Mouse (Mus musculus) midbrain, embryonic 14.5 days (tissue): ENCODE results near the gene Olfr1340. TPM values are rescaled to one million over a fixed set of nuclear protein-coding genes. Genes with fewer than 3 reads are reported as not detected.

Source experiments
- ATAC-seq: fragments of 200-750 bp; cut with Nextera tagmentation; 2 replicates; pipeline ENCODE4 v1.8.0; 2017; ENCODE audit warnings: moderate number of reproducible peaks, moderate library complexity; ENCODE audit not compliant: low FRiP score, low TSS enrichment
- DNase-seq: peaks from one replicate; pipeline ENCODE4 v3.0.0-alpha.2; 2015
- H3K27ac ChIP-seq: fragments of 300-500 bp; sonication (generic); replicated peaks from 2 replicates; pipeline ENCODE4 v1.5.1; 2014; ENCODE audit warnings: mild to moderate bottlenecking, low read depth, low read length, moderate library complexity
- H3K27me3 ChIP-seq: fragments of 300-500 bp; sonication (generic); 2 replicates; pipeline ENCODE4 v1.6.1; 2014; ENCODE audit warnings: low read length, control low read depth, mixed read lengths; ENCODE audit not compliant: control insufficient read depth, insufficient read depth
- H3K36me3 ChIP-seq: fragments of 300-500 bp; sonication (generic); 2 replicates; pipeline ENCODE4 v1.6.1; 2014; ENCODE audit warnings: low read length, control low read depth; ENCODE audit not compliant: control insufficient read depth, insufficient read depth
- H3K4me1 ChIP-seq: fragments of 300-500 bp; sonication (generic); 2 replicates; pipeline ENCODE4 v1.6.1; 2014; ENCODE audit warnings: mild to moderate bottlenecking, antibody characterized with exemption, low read length, control low read depth; ENCODE audit not compliant: control insufficient read depth, insufficient read depth
- H3K4me2 ChIP-seq: fragments of 300-500 bp; sonication (generic); 2 replicates; pipeline ENCODE4 v1.6.1; 2014; ENCODE audit warnings: mild to moderate bottlenecking, low read length, moderate library complexity
- H3K4me3 ChIP-seq: fragments of 300-500 bp; sonication (generic); replicated peaks from 2 replicates; pipeline ENCODE4 v1.5.1; 2014; ENCODE audit warnings: low read depth, low read length
- H3K9ac ChIP-seq: fragments of 300-500 bp; sonication (generic); replicated peaks from 2 replicates; pipeline ENCODE4 v1.6.1; 2014; ENCODE audit warnings: mild to moderate bottlenecking, low read length, moderate library complexity
- H3K9me3 ChIP-seq: fragments of 300-500 bp; sonication (generic); 2 replicates; pipeline ENCODE4 v1.6.1; 2016; ENCODE audit warnings: low read length, control low read depth, mixed read lengths; ENCODE audit not compliant: control insufficient read depth
- WGBS: fragments of 180-500 bp; shearing (Covaris S2); extraction: QIAGEN DNeasy Blood & Tissue Kit; methylation state at CpG from one replicate; pipeline ENCODE4 v1.1.7; 2014; 5-methylcytosine and 5-hydroxymethylcytosine counted together
- polyA plus RNA-seq: library from polyadenylated mRNA; unstranded; fragments of >200 nt; fragmentation: Nextera tagmentation; extraction: Ambion mirVana; gene quantifications from 2 replicates; pipeline ENCODE4 v1.2.1, GENCODE M21; 2014

Gene Olfr1340
- not detected in 2 replicates for polyA plus RNA-seq

- DNase-seq = no peak
- H3K27ac ChIP-seq = no peak within 1 kb of the TSS
- H3K9me3 ChIP-seq = no peaks in the 10 kb centered on the region
Observed at GRCm38 (mm10) chr4:118719838-118720237, at the start of gene Olfr1340. TSS of gene Olfr1340 (plus strand) at chr4:118720138.

DNA sequence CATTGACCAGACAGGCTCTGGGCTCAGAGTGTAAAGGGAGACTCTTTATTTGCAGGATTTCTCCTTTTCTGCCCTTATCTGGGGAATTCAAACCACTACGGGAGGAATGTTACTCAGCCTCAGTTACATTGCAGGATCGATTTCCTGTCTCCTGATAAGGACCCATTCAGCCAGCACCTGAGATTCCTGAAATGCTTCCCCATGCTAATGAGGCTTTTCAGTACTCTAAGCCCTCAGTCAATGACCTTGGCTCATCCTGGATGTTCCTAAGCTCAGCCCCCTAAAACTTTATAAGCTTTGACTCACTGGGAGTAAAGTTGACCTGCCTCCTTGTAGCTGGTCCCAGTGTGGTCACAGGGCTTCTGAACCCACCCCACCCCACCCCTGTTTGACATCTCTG, 32.9 kb upstream of the Olfr1340 start:
- ATAC-seq = no peak
- DNase-seq = no peak
- no peak overlapping the region for H3K9ac ChIP-seq
- no peak overlapping the region for H3K4me3 ChIP-seq
- no peaks in the 10 kb centered on the region for H3K27me3 ChIP-seq
- no peak overlapping the region for H3K4me2 ChIP-seq
- H3K36me3 ChIP-seq = no peaks in the 10 kb centered on the region
- H3K27ac ChIP-seq = no peak overlapping the region
- no peaks in the 10 kb centered on the region for H3K4me1 ChIP-seq
- 74% methylated on average over 2 of the region's 2 CpGs for WGBS
- H3K9me3 ChIP-seq = no peaks in the 10 kb centered on the region

More at GRCm38 (mm10) chr4:118719838-118720237, at the start of gene Olfr1340:
- H3K36me3 ChIP-seq = no peaks in the 10 kb centered on the region
- no peak within 1 kb of the TSS for H3K9ac ChIP-seq
- no peaks in the 10 kb centered on the region for H3K4me1 ChIP-seq
- no peak for ATAC-seq
- no peaks in the 10 kb centered on the region for H3K27me3 ChIP-seq
- H3K4me3 ChIP-seq = no peak within 1 kb of the TSS
- no peak within 1 kb of the TSS for H3K4me2 ChIP-seq

GRCm38 (mm10) chr4:118692412-118692973, 27.4 kb upstream of the Olfr1340 start, which contains the start of gene Olfr1342:
TSS of gene Olfr1342 (minus strand) at chr4:118692756.
- Histone ChIP-seq H3K4me1 (no peaks in the 10 kb centered on the region), H3K27me3 (no peaks in the 10 kb centered on the region), H3K27ac (no peak within 1 kb of the TSS), H3K36me3 (no peaks in the 10 kb centered on the region), H3K4me3 (no peak within 1 kb of the TSS), H3K9me3 (no peaks in the 10 kb centered on the region), H3K9ac (no peak within 1 kb of the TSS), H3K4me2 (no peak within 1 kb of the TSS)
- no peak for DNase-seq
- ATAC-seq = no peak
- WGBS = 53% methylated on average over 12 of the region's 12 CpGs

DNA sequence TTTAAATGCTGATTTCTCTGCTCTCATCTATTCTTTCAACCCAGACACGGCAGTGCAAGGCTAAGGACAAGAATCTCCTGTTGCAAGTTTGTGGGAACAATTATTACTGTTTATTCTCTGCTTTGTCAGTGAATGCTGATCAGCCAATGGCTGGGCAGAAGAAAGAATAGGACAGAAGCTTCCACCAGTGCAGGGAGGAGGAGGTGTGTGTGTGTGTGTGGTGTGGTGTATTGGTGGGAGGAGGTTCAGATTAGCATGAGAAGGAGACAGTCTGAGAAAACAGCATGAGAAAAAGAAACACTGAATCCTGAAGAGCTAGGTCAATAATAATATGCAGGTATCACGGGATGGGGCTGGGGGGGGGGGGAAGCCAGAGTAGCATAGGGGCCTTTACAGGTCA, 26.1 kb upstream of the Olfr1340 start:
- Histone ChIP-seq H3K4me2 (no peak overlapping the region), H3K9ac (no peak overlapping the region), H3K4me1 (no peaks in the 10 kb centered on the region), H3K4me3 (no peak overlapping the region), H3K36me3 (no peaks in the 10 kb centered on the region), H3K27ac (no peak overlapping the region), H3K27me3 (no peaks in the 10 kb centered on the region), H3K9me3 (no peaks in the 10 kb centered on the region)
- no peak for ATAC-seq
- 28% methylated on average over 2 of the region's 2 CpGs for WGBS
- DNase-seq = no peak

DNA sequence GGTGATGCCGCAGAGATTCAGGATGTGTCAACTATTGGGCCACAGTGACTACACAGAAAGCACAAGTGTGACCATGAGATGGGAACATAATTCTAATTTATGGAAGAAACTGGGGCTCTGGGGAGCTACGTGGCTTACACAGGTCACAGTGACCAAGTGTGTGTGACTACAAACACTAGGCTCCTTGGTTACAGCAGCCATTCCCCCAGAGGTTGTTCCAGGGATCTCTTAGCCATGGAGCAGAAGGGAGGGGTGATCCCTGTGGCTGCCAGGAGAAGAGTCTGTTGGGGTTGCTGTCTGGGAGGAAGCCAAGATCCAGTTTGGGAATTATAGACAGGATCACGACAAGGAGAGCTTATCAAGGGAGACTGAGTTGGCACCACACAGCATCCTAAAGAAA, 16.7 kb upstream of the Olfr1340 start, which contains the start of gene Olfr1341:
TSS of gene Olfr1341 (plus strand) at position 301 of the 400 bp plus-strand sequence.
- Histone ChIP-seq H3K36me3 (no peaks in the 10 kb centered on the region), H3K27me3 (no peaks in the 10 kb centered on the region), H3K27ac (no peak within 1 kb of the TSS), H3K4me1 (no peaks in the 10 kb centered on the region), H3K9ac (no peak within 1 kb of the TSS), H3K4me3 (no peak within 1 kb of the TSS), H3K4me2 (no peak within 1 kb of the TSS), H3K9me3 (no peaks in the 10 kb centered on the region)
- ATAC-seq (no peak), DNase-seq (no peak)
- 74% methylated on average over 3 of the region's 3 CpGs for WGBS

GRCm38 (mm10) chr4:118708086-118708485, 11.9 kb upstream of the Olfr1340 start:
- Histone ChIP-seq H3K4me1 (no peaks in the 10 kb centered on the region), H3K27me3 (no peaks in the 10 kb centered on the region), H3K27ac (no peak overlapping the region), H3K9me3 (no peaks in the 10 kb centered on the region), H3K4me3 (no peak overlapping the region), H3K9ac (no peak overlapping the region), H3K36me3 (no peaks in the 10 kb centered on the region), H3K4me2 (no peak overlapping the region)
- ATAC-seq = no peak
- DNase-seq = no peak
- 87% methylated on average over 5 of the region's 5 CpGs for WGBS

DNA sequence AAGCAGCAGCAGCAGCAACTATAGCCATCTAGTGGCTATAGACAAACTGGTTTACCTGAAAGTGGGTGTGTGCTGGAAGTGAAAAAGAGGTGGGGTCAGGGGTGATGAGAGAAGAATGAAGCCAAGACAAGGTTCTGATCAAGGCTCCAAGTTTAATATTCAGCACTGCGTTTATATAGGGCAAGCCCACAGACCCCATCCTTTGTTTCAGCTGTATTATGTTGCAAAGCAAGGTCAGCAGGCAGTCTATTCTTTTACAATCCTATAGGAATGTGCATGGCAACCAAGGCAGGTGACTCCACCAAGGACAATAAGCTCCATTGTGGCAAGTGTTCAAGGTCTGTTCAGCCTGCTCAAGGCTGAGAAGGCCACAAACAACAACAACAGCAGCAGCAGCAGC, 8.3 kb upstream of the Olfr1340 start:
- H3K36me3 ChIP-seq = no peaks in the 10 kb centered on the region
- ATAC-seq (no peak), DNase-seq (no peak)
- no peak overlapping the region for H3K27ac ChIP-seq
- H3K9ac ChIP-seq = no peak overlapping the region
- WGBS = 15% methylated on average over 1 of the region's 1 CpGs
- H3K4me2 ChIP-seq = no peak overlapping the region
- no peaks in the 10 kb centered on the region for H3K9me3 ChIP-seq
- no peaks in the 10 kb centered on the region for H3K4me1 ChIP-seq
- no peak overlapping the region for H3K4me3 ChIP-seq
- no peaks in the 10 kb centered on the region for H3K27me3 ChIP-seq

DNA sequence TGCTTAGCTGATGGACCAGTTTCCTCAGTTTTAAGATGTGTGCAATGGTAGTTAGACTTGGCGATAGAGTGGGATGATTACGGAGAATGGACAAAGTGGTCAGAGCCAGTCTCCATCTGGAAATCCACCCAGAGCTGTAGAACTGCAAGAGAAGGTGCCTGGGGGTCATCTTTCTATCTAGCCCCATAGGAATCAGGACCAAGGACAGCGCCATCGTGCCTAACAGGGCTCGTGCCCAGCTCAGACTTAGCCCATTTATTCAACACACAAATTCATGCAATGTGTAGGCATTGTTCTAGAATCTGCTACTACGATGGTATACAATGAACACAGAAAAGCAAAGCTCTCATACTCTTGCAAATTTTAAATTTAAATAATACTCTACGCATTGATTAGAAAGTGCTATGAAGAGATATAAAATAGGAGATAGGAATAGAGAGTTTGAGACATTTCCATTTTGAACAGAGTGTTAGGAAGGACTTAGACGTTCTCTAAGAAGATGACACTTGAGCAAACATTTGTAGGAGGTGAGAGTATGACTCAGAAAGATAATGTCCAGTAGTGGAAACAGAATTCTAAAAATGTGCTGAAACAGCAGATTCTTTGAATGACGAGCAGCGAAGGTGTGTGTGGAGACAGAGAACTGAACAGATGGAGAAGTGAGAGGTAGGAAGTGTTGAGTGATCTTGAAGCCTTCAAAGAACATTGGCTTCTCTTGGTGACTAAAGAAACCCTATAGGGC, 2.0 kb downstream of the Olfr1340 start:
- Histone ChIP-seq H3K27ac (no peak overlapping the region), H3K9me3 (no peaks in the 10 kb centered on the region), H3K9ac (no peak overlapping the region), H3K4me2 (no peak overlapping the region), H3K27me3 (no peaks in the 10 kb centered on the region), H3K4me3 (no peak overlapping the region), H3K4me1 (no peaks in the 10 kb centered on the region), H3K36me3 (no peaks in the 10 kb centered on the region)
- ATAC-seq = no peak
- WGBS = 55% methylated on average over 10 of the region's 10 CpGs
- peak; percentile 5 for DNase-seq

- Histone ChIP-seq H3K4me1 (no peaks in the 10 kb centered on the region), H3K4me2 (no peak within 1 kb of the TSS), H3K9ac (no peak within 1 kb of the TSS), H3K27me3 (no peaks in the 10 kb centered on the region), H3K9me3 (no peaks in the 10 kb centered on the region), H3K4me3 (no peak within 1 kb of the TSS), H3K27ac (no peak within 1 kb of the TSS), H3K36me3 (no peaks in the 10 kb centered on the region)
- WGBS = 100% methylated on average over 1 of the region's 1 CpGs
- DNase-seq (no peak), ATAC-seq (no peak)
Observed at GRCm38 (mm10) chr4:118731875-118732274, 11.9 kb downstream of the Olfr1340 start, which contains the start of gene Olfr1339. TSS of gene Olfr1339 (plus strand) at chr4:118732175.
